29 mouse cellular contexts compared by ENCODE assay signal in the genomic region with DNA sequence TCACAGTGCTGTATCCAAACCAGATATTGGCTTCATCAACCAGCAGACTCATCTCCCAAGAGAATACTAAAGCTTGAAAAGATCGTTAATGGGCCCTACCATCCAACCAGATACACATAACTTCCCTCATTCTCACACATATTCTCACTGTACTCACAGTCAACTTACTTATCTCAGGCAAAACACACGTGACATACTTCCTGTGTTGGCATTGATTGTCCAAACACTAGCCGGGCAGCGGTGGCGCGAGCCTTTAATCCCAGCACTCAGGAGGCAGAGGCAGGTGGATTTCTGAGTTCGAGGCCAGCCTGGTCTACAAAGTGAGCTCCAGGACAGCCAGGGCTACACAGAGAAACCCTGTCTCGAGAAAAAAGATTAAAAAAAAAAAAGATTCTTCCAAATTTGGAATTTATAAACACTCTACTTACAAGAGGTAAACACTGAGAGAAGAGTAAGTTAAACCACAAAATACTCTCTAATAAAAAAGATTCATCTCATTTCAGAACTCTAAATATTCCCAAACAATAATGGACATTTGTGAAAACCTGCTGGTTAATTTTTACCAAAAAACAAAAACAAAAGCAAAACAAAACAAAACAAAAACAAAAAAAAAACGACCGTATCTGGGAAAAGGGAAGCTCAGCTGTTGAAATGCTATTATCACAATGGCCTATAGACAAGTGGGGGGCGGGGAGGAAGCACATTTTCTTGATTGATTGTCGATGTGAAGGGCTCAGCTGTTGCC. TPM values are rescaled to one million over a fixed set of nuclear protein-coding genes. Genes with fewer than 3 reads are reported as not detected.
"Had no signal": no experiment of that assay in that cellular context is flagged by ENCODE, and none has a peak within 500 bp of the region (broad histone marks: within the 10 kb centered on the region; RNA-seq: fewer than 3 reads in every experiment).

No protein-coding gene starts in this region.

- H3K9ac ChIP-seq: kidney, embryonic 15.5 days; limb, embryonic 13.5 days; lung, embryonic 15.5 days; neural tube, embryonic 12.5 days; neural tube, embryonic 15.5 days had no signal

- H3K4me1 ChIP-seq: neural tube, embryonic 12.5 days had no signal

- H3K9me3 ChIP-seq: kidney, embryonic 15.5 days; limb, embryonic 10.5 days; limb, embryonic 13.5 days; lung, embryonic 15.5 days; megakaryocyte, embryonic 14.5 days; midbrain, embryonic 10.5 days; neural tube, embryonic 12.5 days; neural tube, embryonic 15.5 days had no signal

- H3K4me3 ChIP-seq: kidney, embryonic 15.5 days; layer of hippocampus, adult 2 months; limb, embryonic 10.5 days; limb, embryonic 13.5 days; lung, embryonic 15.5 days; megakaryocyte, embryonic 14.5 days; midbrain, embryonic 10.5 days; neural tube, embryonic 12.5 days; neural tube, embryonic 15.5 days had no signal

- H3K36me3 ChIP-seq: neural tube, embryonic 15.5 days had no signal

- DNase-seq: kidney, adult 11 months; kidney, adult 8-10 months; kidney, postnatal 14 days; layer of hippocampus, adult 9-11 months; lung, adult 18-20 months; lung, postnatal 10 days; lung, postnatal 36 days; midbrain, embryonic 14.5 days; retina, postnatal 1 day; right cerebral cortex, postnatal 25 days; spleen, adult 18-20 months; thymus, adult 18-20 months; thymus, postnatal 36 days had no signal

- H3K4me2 ChIP-seq: kidney, embryonic 15.5 days; limb, embryonic 13.5 days; lung, embryonic 15.5 days; neural tube, embryonic 12.5 days; neural tube, embryonic 15.5 days had no signal

- H3K27me3 ChIP-seq: kidney, embryonic 15.5 days; limb, embryonic 13.5 days; lung, embryonic 15.5 days; megakaryocyte, embryonic 14.5 days; neural tube, embryonic 12.5 days; neural tube, embryonic 15.5 days had no signal

- H3K27ac ChIP-seq: kidney, embryonic 15.5 days; layer of hippocampus, adult 2 months; limb, embryonic 10.5 days; limb, embryonic 13.5 days; lung, embryonic 15.5 days; midbrain, embryonic 10.5 days; neural tube, embryonic 12.5 days; neural tube, embryonic 15.5 days had no signal

RNA-seq across cellular contexts. Expression of a gene that starts 17.0 kb away (rescaled TPM):
- total RNA-seq: layer of hippocampus, adult 2 months; layer of hippocampus, postnatal 25 days; left cerebral cortex, adult 18-20 months; left cerebral cortex, postnatal 25 days; liver, adult 2 months had no signal
- polyA plus RNA-seq: kidney, embryonic 15.5 days; large intestine, adult 2 months; limb, embryonic 10.5 days; limb, embryonic 13.5 days; liver, adult 2 months; lung, embryonic 15.5 days; midbrain, embryonic 10.5 days; midbrain, embryonic 14.5 days; neural tube, embryonic 12.5 days; neural tube, embryonic 15.5 days; stomach, embryonic 16.5 days; urinary bladder, adult 2 months had no signal
